Mouse (Mus musculus) forebrain, postnatal 0 days (tissue): ENCODE data around the gene Dsn1. TPM values are rescaled to one million over a fixed set of nuclear protein-coding genes. Genes with fewer than 3 reads are reported as not detected.
A peak's percentile ranks its signal among the peaks of the same experiment; 100 is the strongest.

Experiments used
- ATAC-seq: fragments of 200-750 bp; cut with Nextera tagmentation; 2 replicates; pipeline ENCODE4 v1.8.0; 2017; ENCODE audit warnings: mild to moderate bottlenecking, moderate library complexity
- DNase-seq: peaks from one replicate; pipeline ENCODE4 v3.0.0-alpha.2; 2015
- H3K27ac ChIP-seq: fragments of 300-500 bp; sonication (generic); 2 replicates; pipeline ENCODE4 v1.5.1; 2014; ENCODE audit warnings: low read depth, mild to moderate bottlenecking, antibody characterized with exemption, low read length, moderate library complexity, mixed read lengths
- H3K27me3 ChIP-seq: fragments of 300-500 bp; sonication (generic); 2 replicates; pipeline ENCODE4 v1.6.1; 2014; ENCODE audit warnings: mild to moderate bottlenecking, low read length, mixed read lengths; ENCODE audit not compliant: insufficient read depth
- H3K36me3 ChIP-seq: fragments of 300-500 bp; sonication (generic); 2 replicates; pipeline ENCODE4 v1.6.1; 2014; ENCODE audit warnings: mild to moderate bottlenecking, moderate library complexity; ENCODE audit not compliant: insufficient read depth
- H3K4me1 ChIP-seq: fragments of 300-500 bp; sonication (generic); 2 replicates; pipeline ENCODE4 v1.6.1; 2014; ENCODE audit warnings: antibody characterized with exemption; ENCODE audit not compliant: insufficient read depth
- H3K4me2 ChIP-seq: fragments of 300-500 bp; sonication (generic); 2 replicates; pipeline ENCODE4 v1.6.1; 2014; ENCODE audit warnings: low read depth, mild to moderate bottlenecking, moderate library complexity
- H3K4me3 ChIP-seq: fragments of 300-500 bp; sonication (generic); 2 replicates; pipeline ENCODE4 v1.5.1; 2014; ENCODE audit warnings: low read depth, low read length, mixed read lengths
- H3K9ac ChIP-seq: fragments of 300-500 bp; sonication (generic); 2 replicates; pipeline ENCODE4 v1.6.1; 2014; ENCODE audit warnings: mild to moderate bottlenecking
- H3K9me3 ChIP-seq: fragments of 300-500 bp; sonication (generic); 2 replicates; pipeline ENCODE4 v1.6.1; 2016; ENCODE audit warnings: low read length
- CTCF ChIP-seq: sonication (generic); IDR thresholded peaks from 2 replicates; pipeline ENCODE4 v1.5.1; 2016; ENCODE audit warnings: antibody characterized with exemption, control low read depth, low read depth
- WGBS: fragments of 180-500 bp; shearing (Covaris S2); extraction: QIAGEN DNeasy Blood & Tissue Kit; methylation state at CpG from one replicate; pipeline ENCODE4 v1.1.7; 2014; 5-methylcytosine and 5-hydroxymethylcytosine counted together
- polyA plus RNA-seq: library from polyadenylated mRNA; unstranded; fragments of >200 nt; fragmentation: Nextera tagmentation; extraction: Ambion mirVana; gene quantifications from 2 replicates; pipeline ENCODE4 v1.2.1, GENCODE M21; 2015
- total RNA-seq: library from RNA; depleted of rRNA; stranded (reverse); fragments of >200 nt; gene quantifications from 2 replicates; pipeline ENCODE4 v1.2.3, GENCODE M21; 2014; rRNA removed

The Dsn1 gene
- total RNA-seq, result 8.0 and 12.2 TPM in 2 replicates
- 9.3 and 10.0 TPM in 2 replicates for polyA plus RNA-seq

DNA sequence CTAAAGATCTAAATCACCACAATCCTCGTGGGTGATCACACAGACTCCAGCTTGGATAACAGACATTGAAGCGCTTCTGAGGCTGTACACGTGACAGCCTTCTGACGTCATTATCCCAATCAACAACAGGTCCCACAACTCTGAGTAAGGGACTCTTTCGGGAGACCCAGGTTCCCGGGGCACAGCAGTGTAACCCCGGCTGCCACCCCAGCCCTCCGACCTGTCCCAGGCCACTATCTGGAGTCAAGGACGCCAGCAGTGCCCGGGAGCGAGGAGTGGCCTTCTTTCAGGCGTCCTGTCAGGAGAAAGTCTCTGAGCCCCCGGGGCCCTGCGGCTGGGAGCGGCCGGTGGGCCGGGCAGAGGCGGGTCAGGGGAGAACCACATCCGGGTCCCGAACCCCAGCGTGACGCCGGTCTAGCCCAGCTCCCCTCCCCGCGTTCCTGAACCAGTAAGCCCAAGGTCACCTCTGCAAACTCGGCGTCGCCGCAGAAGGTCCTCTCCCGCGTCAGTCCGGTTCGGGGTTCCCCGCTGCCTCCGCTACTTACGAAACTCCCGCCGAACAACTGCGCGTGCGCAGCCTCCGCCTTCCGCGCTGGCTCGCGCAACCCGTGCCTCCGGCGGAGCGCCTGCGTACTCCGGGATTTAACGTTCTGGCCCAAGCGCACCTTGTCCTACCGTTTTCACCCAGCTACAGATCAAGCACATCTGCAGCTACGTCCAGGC, at the start of gene Dsn1:
Gene Dsn1, minus strand, starts transcription at position 644 of the 723 bp plus-strand sequence.
- Histone ChIP-seq H3K4me1 (peaks cover 4% of the 10 kb centered on the region; the same call in 1 of the 2 replicates), H3K4me3 (peak within 1 kb of the TSS; percentile 56), H3K9ac (peak within 1 kb of the TSS; percentile 61), H3K4me2 (peak within 1 kb of the TSS; percentile 99), H3K27ac (peak within 1 kb of the TSS; percentile 60), H3K9me3 (no peaks in the 10 kb centered on the region), H3K27me3 (no peaks in the 10 kb centered on the region), H3K36me3 (no peaks in the 10 kb centered on the region)
- 2% methylated on average over 55 of the region's 56 CpGs for WGBS
- DNase-seq, result peak; percentile 95
- peak; percentile 90 for ATAC-seq
- TF ChIP-seq CTCF, result no peak

DNA sequence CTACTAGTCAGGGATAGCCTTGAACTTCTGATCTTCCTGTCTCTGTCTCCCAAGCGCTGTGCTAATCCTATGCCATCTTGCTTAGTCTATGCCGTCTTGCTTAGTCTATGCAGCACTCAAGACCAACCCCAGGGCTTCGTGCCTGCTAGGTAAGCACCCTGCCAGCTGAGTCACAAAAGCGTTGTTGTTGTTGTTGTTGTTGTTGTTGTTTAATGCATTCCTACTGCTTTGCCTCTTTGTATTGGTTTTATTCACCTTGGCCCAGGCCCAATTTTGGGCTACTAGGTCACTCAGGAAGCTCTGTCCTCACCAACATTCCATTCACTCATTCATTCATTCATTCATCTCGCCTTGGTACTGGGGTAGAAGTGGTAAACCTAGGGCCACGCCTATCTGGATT, 48.8 kb upstream of the Dsn1 start:
- 88% methylated on average over 6 of the region's 6 CpGs for WGBS
- ATAC-seq, result no peak
- no peak overlapping the region for H3K9ac ChIP-seq
- H3K4me2 ChIP-seq, result no peak overlapping the region
- H3K27me3 ChIP-seq, result no peaks in the 10 kb centered on the region
- DNase-seq, result no peak
- H3K4me1 ChIP-seq, result peaks cover 6% of the 10 kb centered on the region; the same call in 1 of the 2 replicates
- no peaks in the 10 kb centered on the region for H3K9me3 ChIP-seq
- no peak overlapping the region for H3K27ac ChIP-seq
- no peak overlapping the region for H3K4me3 ChIP-seq
- H3K36me3 ChIP-seq, result peaks cover 44% of the 10 kb centered on the region
- no peak for TF ChIP-seq CTCF

DNA sequence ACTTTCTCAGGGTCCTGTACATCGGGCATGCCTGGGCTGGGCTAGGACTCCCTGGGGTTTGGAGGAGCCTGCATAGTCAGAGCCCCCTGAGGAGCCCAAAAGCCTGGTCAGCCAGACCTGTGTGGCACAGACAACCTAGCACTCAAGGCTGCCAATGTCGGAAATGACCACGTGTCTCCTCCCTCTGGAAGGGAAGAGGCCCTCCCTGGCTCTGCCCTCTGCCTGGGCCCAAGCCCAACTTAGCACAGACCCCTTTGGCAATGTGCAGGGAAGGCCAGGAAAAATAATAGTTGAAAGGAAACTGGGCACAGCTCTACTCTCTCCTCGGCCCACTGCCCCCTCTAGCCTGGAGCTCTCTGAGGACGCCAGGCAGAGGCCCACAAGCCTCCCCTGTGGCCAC, 47.9 kb upstream of the Dsn1 start:
- Histone ChIP-seq H3K9ac (no peak overlapping the region; the same call in 1 of the 2 replicates), H3K27ac (peak overlapping the region; percentile 50; the same call in 1 of the 2 replicates), H3K4me3 (no peak overlapping the region), H3K9me3 (no peaks in the 10 kb centered on the region), H3K4me2 (no peak overlapping the region), H3K36me3 (peaks cover 37% of the 10 kb centered on the region), H3K27me3 (no peaks in the 10 kb centered on the region), H3K4me1 (peaks cover 15% of the 10 kb centered on the region)
- peak; percentile 47 for ATAC-seq
- peak; percentile 64 for DNase-seq
- TF ChIP-seq CTCF, result no peak
- WGBS, result 29% methylated on average over 5 of the region's 5 CpGs

DNA sequence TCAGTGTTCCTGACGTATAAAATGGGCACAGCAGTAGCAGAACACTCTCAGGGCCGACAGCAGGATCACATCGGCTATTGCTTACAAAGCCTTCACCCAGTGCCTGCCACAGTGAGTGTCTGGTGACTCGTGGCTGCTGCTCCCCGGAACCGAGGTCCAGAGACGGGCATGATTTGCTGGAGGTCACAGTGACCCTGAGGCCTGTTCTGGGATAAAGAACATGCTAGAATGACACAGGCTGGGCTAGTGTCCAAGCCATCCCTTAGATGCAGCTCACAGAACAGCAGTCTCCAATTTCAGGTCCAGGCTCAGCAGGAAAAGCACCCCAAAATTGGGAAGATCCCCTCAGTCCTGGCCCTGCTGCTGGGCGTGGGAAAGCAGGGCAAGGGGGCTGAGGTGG, 47.3 kb upstream of the Dsn1 start:
- WGBS, result 84% methylated on average over 8 of the region's 8 CpGs
- peak overlapping the region; percentile 29; the same call in 1 of the 2 replicates for H3K27ac ChIP-seq
- H3K4me2 ChIP-seq, result no peak overlapping the region
- TF ChIP-seq CTCF, result no peak
- H3K36me3 ChIP-seq, result peaks cover 32% of the 10 kb centered on the region
- H3K4me1 ChIP-seq, result peaks cover 20% of the 10 kb centered on the region
- no peak overlapping the region for H3K9ac ChIP-seq
- H3K27me3 ChIP-seq, result no peaks in the 10 kb centered on the region
- DNase-seq, result no peak
- no peaks in the 10 kb centered on the region for H3K9me3 ChIP-seq
- ATAC-seq, result no peak
- H3K4me3 ChIP-seq, result no peak overlapping the region

DNA sequence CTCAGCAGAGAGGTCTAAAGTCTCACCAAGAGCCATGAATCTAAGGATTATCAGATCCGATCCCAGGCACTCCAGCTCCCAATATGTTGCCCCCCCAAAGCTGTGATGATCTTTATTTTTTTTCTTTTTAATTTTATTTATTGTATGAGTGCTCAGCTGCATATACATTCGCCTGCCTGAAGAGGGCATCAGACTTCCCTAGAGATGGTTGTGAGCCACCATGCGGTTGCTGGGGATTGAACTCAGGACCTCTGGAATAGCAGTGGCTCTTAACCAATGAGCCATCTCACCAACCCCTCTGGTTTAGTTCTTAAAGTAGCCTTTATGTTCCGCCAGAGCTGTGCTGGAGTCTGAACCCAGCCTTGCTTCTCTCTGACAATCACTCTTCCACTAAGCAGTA, 46.8 kb upstream of the Dsn1 start:
- Histone ChIP-seq H3K4me3 (no peak overlapping the region), H3K27ac (no peak overlapping the region), H3K27me3 (no peaks in the 10 kb centered on the region), H3K36me3 (peaks cover 29% of the 10 kb centered on the region), H3K9ac (no peak overlapping the region), H3K9me3 (no peaks in the 10 kb centered on the region), H3K4me2 (no peak overlapping the region), H3K4me1 (peaks cover 25% of the 10 kb centered on the region)
- ATAC-seq (no peak), DNase-seq (no peak)
- WGBS, result 72% methylated on average over 4 of the region's 4 CpGs
- peak; percentile 46 for TF ChIP-seq CTCF

DNA sequence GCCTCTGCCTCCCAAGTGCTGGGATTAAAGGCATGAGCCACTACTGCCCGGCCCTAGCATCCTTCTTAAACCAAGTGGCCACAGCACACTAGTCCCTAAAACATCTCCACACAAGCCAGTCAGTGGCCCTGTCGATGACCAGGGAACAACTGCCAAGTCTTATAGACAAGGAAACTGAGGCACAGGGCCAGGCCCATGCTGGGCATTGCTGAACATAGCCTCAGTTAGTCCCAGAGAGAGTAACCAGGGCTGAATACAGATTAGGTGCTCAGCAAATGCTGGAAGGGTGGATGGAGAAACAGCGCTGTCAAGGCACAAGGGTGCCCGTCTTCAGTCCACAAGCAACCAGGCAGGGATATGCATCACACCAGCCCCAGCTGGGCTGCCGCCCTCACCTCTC, 46.2 kb upstream of the Dsn1 start:
- Histone ChIP-seq H3K4me3 (no peak overlapping the region), H3K4me2 (no peak overlapping the region), H3K4me1 (peaks cover 26% of the 10 kb centered on the region), H3K9me3 (no peaks in the 10 kb centered on the region), H3K36me3 (peaks cover 29% of the 10 kb centered on the region), H3K27me3 (no peaks in the 10 kb centered on the region), H3K9ac (no peak overlapping the region), H3K27ac (no peak overlapping the region)
- ATAC-seq, result no peak
- TF ChIP-seq CTCF, result no peak
- DNase-seq, result no peak
- WGBS, result 94% methylated on average over 5 of the region's 5 CpGs

DNA sequence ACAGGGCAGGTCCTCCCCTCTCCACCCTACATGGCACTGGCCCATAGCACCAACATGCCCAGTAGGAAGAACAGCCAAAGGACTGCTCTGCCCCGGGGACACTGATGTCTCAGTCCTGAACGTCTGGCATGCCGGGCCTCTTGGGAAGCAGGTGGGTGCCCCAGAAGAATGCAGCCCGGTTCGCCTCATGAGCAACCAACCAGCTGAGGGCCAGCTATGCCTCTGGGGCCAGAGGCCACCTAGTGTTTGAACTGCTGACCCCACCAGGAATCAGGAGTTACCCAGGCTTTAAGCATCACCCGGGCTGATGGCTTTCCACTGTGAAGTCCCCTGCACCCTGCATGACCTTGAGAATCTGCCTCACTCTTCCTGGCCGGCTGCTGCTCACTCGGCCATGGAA, 45.5 kb upstream of the Dsn1 start:
- no peaks in the 10 kb centered on the region for H3K27me3 ChIP-seq
- H3K4me3 ChIP-seq, result no peak overlapping the region
- 82% methylated on average over 8 of the region's 8 CpGs for WGBS
- H3K4me1 ChIP-seq, result peaks cover 30% of the 10 kb centered on the region
- ATAC-seq (no peak), DNase-seq (no peak)
- no peak overlapping the region for H3K4me2 ChIP-seq
- no peaks in the 10 kb centered on the region for H3K9me3 ChIP-seq
- no peak overlapping the region for H3K9ac ChIP-seq
- TF ChIP-seq CTCF, result no peak
- H3K36me3 ChIP-seq, result peaks cover 29% of the 10 kb centered on the region
- H3K27ac ChIP-seq, result peak overlapping the region; percentile 21; the same call in 1 of the 2 replicates
